Mouse (Mus musculus) lung, adult 2 months (tissue): ENCODE data around the gene Gm20388.

Experiments used
- CTCF ChIP-seq: fragments of 200-500 bp; IDR thresholded peaks from 2 replicates; pipeline ENCODE4 v1.5.1; 2011; ENCODE audit warnings: mild to moderate bottlenecking, low read length, control low read depth; ENCODE audit not compliant: insufficient read depth
- POLR2A ChIP-seq: fragments of 200-500 bp; IDR thresholded peaks from 2 replicates; pipeline ENCODE4 v1.6.1; 2011; ENCODE audit warnings: low read depth, mild to moderate bottlenecking, control low read depth, low read length, borderline replicate concordance; ENCODE audit errors: extremely low read depth

DNA sequence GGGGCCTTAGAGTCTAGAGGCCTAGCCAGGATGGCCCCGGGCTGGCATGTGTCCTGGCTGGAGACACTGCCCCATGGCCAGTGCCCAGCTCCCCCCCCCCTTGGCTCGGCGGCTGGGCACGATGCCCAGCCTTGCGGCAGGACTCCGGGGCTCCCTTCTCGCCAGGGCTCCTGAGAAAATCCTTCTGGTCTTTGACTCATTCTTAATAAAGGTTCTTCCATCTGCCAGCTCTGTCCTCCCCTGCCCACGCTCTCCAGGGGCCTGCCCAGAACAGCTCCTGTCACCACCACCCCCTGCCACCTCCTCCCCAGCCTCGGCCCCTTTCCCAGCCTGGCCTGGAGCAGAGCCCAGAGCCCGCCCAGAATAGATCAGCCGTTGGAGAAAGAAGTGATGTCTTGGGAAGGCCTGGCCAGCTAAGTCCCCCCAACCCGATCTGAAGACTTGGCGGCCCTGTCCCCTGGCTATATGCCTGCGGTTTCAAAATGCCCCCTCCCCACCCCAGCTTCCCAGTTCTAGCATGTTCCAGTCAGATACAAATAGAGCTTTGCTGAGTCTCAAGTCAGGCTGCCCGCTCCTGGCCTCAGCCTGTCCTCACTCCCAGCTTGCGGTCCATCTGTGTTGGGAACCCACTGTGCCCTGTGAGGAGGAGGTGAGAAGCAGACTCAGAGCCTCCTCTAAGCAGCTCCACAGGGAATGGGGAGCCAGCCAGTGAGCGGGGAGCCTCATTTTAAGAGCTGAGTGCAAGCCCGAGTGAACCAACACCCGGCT lies 472.0 kb downstream of the Gm20388 start:
- TF ChIP-seq POLR2A (no peak), CTCF (no peak)
